Mouse (Mus musculus) intestine, postnatal 0 days (tissue): Measurements from ENCODE around the gene Mob4. TPM values are rescaled to one million over a fixed set of nuclear protein-coding genes. Genes with fewer than 3 reads are reported as not detected.

Experiments
- ATAC-seq: fragments of 200-750 bp; cut with Nextera tagmentation; 2 replicates; pipeline ENCODE4 v1.8.0; 2017; ENCODE audit warnings: mild to moderate bottlenecking, moderate TSS enrichment, moderate library complexity
- H3K27ac ChIP-seq: fragments of 300-500 bp; sonication (generic); 2 replicates; pipeline ENCODE4 v1.5.1; 2014; ENCODE audit warnings: mild to moderate bottlenecking, low read depth, low read length, moderate library complexity
- H3K27me3 ChIP-seq: fragments of 300-500 bp; sonication (generic); replicated peaks from 2 replicates; pipeline ENCODE4 v1.6.1; 2014; ENCODE audit warnings: low read length, mixed read lengths; ENCODE audit not compliant: control insufficient read depth, insufficient read depth
- H3K36me3 ChIP-seq: fragments of 300-500 bp; sonication (generic); 2 replicates; pipeline ENCODE4 v1.6.1; 2014; ENCODE audit warnings: mild to moderate bottlenecking, moderate library complexity; ENCODE audit not compliant: control insufficient read depth, insufficient read depth
- H3K4me1 ChIP-seq: fragments of 300-500 bp; sonication (generic); replicated peaks from 2 replicates; pipeline ENCODE4 v1.6.1; 2014; ENCODE audit warnings: antibody characterized with exemption, low read length, mixed read lengths; ENCODE audit not compliant: control insufficient read depth, insufficient read depth
- H3K4me2 ChIP-seq: fragments of 300-500 bp; sonication (generic); replicated peaks from 2 replicates; pipeline ENCODE4 v1.6.1; 2014; ENCODE audit warnings: low read depth, mild to moderate bottlenecking, moderate library complexity
- H3K4me3 ChIP-seq: fragments of 300-500 bp; sonication (generic); 2 replicates; pipeline ENCODE4 v1.5.1; 2014; ENCODE audit warnings: low read depth, low read length
- H3K9ac ChIP-seq: fragments of 300-500 bp; sonication (generic); 2 replicates; pipeline ENCODE4 v1.6.1; 2014; ENCODE audit warnings: mild to moderate bottlenecking, low read depth, low read length
- H3K9me3 ChIP-seq: fragments of 300-500 bp; sonication (generic); 2 replicates; pipeline ENCODE4 v1.6.1; 2016; ENCODE audit warnings: mixed run types; ENCODE audit not compliant: control insufficient read depth
- CTCF ChIP-seq: sonication (generic); IDR thresholded peaks from 2 replicates; pipeline ENCODE4 v1.5.1; 2016; ENCODE audit warnings: low read depth, mild to moderate bottlenecking, control low read depth, antibody characterized with exemption, moderate library complexity
- WGBS: fragments of 180-500 bp; shearing (Covaris S2); extraction: QIAGEN DNeasy Blood & Tissue Kit; methylation state at CpG from one replicate; pipeline ENCODE4 v1.1.7; 2014; 5-methylcytosine and 5-hydroxymethylcytosine counted together
- polyA plus RNA-seq: library from polyadenylated mRNA; unstranded; fragments of >200 nt; fragmentation: Nextera tagmentation; extraction: Ambion mirVana; gene quantifications from 2 replicates; pipeline ENCODE4 v1.2.1, GENCODE M21; 2015

Mob4 gene
- polyA plus RNA-seq, 1 experiment from 2014 or later: 87.1 TPM

- TF ChIP-seq CTCF: no peak
- ATAC-seq: no peak
- WGBS: 4% methylated on average over 16 of the region's 16 CpGs
Observed at GRCm38 (mm10) chr1:55088611-55089497, 42.2 kb upstream of the Mob4 start.

GRCm38 (mm10) chr1:55089498-55090064, 41.5 kb upstream of the Mob4 start:
- WGBS: 55% methylated on average over 5 of the region's 5 CpGs
- no peak for ATAC-seq

More at GRCm38 (mm10) chr1:55088611-55089497, 42.2 kb upstream of the Mob4 start:
- H3K9me3 ChIP-seq: no peaks in the 10 kb centered on the region
- peak overlapping the region; percentile 69 for H3K4me2 ChIP-seq
- peaks cover 21% of the 10 kb centered on the region; the same call in 1 of the 2 replicates for H3K36me3 ChIP-seq
- peak overlapping the region; percentile 95 for H3K27ac ChIP-seq
- no peaks in the 10 kb centered on the region for H3K27me3 ChIP-seq
- peak overlapping the region; percentile 92 for H3K9ac ChIP-seq
- peak overlapping the region; percentile 92 for H3K4me3 ChIP-seq
- peaks cover 5% of the 10 kb centered on the region for H3K4me1 ChIP-seq

GRCm38 (mm10) chr1:55092056-55092455, 39.0 kb upstream of the Mob4 start:
- Histone ChIP-seq H3K4me1 (0 out of 2 replicates have a peak, but pooled peaks cover 3% of the 10 kb centered on the region), H3K36me3 (0 out of 2 replicates have a peak, but pooled peaks cover 9% of the 10 kb centered on the region), H3K27me3 (no peaks in the 10 kb centered on the region), H3K9me3 (no peaks in the 10 kb centered on the region), H3K4me2 (no peak overlapping the region), H3K4me3 (no peak overlapping the region), H3K27ac (0 out of 2 replicates have a peak overlapping the region, but pooled peaks have one; percentile 5), H3K9ac (no peak overlapping the region)
- no peak for TF ChIP-seq CTCF
- ATAC-seq: no peak
- WGBS: 88% methylated on average over 2 of the region's 2 CpGs

More at GRCm38 (mm10) chr1:55089498-55090064, 41.5 kb upstream of the Mob4 start:
- Histone ChIP-seq H3K4me2 (peak overlapping the region; percentile 69), H3K9ac (no peak overlapping the region; the same call in 1 of the 2 replicates), H3K27ac (peak overlapping the region; percentile 21; the same call in 1 of the 2 replicates), H3K4me1 (peaks cover 5% of the 10 kb centered on the region; the same call in 1 of the 2 replicates), H3K36me3 (peaks cover 17% of the 10 kb centered on the region; the same call in 1 of the 2 replicates), H3K9me3 (no peaks in the 10 kb centered on the region), H3K27me3 (no peaks in the 10 kb centered on the region), H3K4me3 (peak overlapping the region; percentile 92)
- TF ChIP-seq CTCF: 0 out of 2 replicates have a peak, but pooled peaks have one; percentile 8

DNA sequence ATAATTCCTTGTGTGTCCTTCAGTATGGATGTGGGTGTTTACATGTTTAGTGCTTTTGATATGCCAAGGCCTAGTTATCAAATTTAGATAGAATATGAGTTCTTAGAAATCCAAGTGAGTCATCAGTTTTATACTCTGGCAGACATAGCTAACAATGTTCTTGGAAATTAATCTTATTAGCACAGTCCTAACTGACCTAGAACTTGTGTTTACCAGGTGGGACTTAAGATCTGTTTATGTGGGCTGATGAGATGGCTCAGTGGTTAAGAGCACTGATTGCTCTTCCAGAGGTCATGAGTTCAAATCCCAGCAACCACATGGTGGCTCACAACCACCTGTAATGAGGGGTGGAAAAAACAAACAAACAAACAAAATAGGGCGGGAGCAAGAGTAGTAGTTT, 38.6 kb upstream of the Mob4 start:
- Histone ChIP-seq H3K27me3 (no peaks in the 10 kb centered on the region), H3K4me1 (0 out of 2 replicates have a peak, but pooled peaks cover 3% of the 10 kb centered on the region), H3K4me2 (no peak overlapping the region), H3K27ac (no peak overlapping the region), H3K9me3 (no peaks in the 10 kb centered on the region), H3K36me3 (0 out of 2 replicates have a peak, but pooled peaks cover 9% of the 10 kb centered on the region), H3K9ac (no peak overlapping the region), H3K4me3 (no peak overlapping the region)
- no peak for ATAC-seq
- no peak for TF ChIP-seq CTCF
- WGBS: 85% methylated on average over 1 of the region's 1 CpGs

- no peaks in the 10 kb centered on the region for H3K27me3 ChIP-seq
- H3K4me2 ChIP-seq: no peak overlapping the region; the same call in 1 of the 2 replicates
- H3K4me1 ChIP-seq: no peaks in the 10 kb centered on the region
- H3K9me3 ChIP-seq: no peaks in the 10 kb centered on the region
- WGBS: 80% methylated on average over 9 of the region's 9 CpGs
- H3K9ac ChIP-seq: no peak overlapping the region
- ATAC-seq: no peak
- H3K36me3 ChIP-seq: no peaks in the 10 kb centered on the region; the same call in 1 of the 2 replicates
- no peak overlapping the region for H3K4me3 ChIP-seq
- TF ChIP-seq CTCF: no peak
- no peak overlapping the region for H3K27ac ChIP-seq
Observed at GRCm38 (mm10) chr1:55106919-55107585, 24.0 kb upstream of the Mob4 start.
